Mouse (Mus musculus) liver, adult (tissue): ENCODE data around the gene Cracr2b.

Experiments used
- GATA4 ChIP-seq: IDR thresholded peaks from 2 replicates; pipeline ENCODE4 v1.6.1; 2014; ENCODE audit warnings: mild to moderate bottlenecking, low read length; ENCODE audit not compliant: insufficient replicate concordance

Gene Cracr2b

DNA sequence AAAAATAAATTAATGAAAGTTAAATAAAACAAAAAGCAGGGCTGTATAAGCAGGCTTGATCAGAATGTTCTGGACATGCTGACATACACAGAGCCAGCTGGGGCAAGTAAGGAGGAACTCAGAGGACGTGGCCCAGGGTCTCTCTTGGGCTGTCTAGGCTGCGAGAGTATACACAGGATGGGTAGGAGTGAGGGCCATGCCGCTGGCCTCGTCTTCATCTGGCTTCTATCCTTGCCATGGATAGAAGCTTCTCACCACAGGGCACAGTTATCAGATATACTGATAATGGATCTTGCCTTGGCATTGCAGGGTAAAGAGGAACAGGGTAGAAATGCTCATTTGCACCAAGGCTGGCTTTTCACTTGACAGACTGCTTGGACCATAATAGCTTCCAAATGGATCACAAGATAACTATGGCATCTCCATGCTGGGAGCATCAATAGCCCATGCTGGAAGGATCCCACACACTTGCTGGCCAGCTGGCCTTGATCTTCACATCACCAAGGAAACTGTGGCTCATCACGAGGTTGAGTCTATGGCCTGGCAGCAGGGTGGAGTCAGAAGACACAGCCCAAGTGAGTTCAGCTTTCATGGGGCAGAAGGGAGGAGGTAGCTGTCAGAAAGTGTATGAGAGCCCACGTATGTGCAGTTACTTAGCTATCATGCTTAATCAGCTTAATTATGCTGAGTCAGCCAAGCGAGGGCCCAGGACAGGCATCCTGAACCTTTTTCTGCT lies 41.1 kb downstream of the Cracr2b start:
- TF ChIP-seq GATA4 = no peak

GRCm38 (mm10) chr7:141502556-141502905 lies 41.6 kb downstream of the Cracr2b start:
- no peak for TF ChIP-seq GATA4

DNA sequence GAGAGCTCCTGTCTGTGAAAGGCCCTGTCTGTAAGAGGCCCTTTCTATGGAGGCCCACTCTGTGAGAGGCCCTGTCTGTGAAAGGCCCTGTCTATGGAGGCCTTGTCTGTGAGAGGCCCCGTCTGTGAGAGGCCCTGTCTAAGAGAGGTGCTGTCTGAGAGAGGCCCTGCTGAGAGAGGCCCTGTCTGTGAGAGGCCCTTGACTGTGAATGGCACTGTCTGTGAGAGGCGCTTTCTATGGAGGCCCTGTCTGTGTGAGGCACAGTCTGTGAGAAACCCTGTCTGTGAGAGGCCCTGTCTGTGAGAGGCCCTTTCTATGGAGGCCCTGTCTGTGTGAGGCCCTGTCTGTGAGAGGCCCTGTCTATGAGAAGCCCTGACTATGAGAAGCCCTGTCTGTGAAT lies 45.4 kb downstream of the Cracr2b start:
- TF ChIP-seq GATA4 = no peak

DNA sequence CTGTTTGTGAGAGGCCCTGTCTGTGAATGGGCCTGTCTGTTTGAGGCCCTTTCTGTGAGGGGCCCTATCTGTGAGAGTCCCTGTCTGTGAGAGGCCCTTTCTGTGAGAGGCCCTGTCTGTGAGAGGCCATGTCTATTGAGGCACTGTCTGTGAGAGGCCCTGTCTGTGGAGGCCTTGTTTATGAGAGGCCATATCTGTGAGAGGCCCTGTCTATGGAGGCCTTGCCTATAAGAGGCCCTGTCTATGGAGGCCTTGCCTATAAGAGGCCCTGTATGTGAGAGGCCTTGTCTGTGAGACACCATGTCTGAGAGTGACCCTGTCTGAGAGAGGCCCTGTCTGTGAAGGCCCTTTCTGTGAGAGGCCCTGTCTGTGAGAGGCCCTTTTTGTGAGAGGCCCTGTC lies 47.3 kb downstream of the Cracr2b start:
- no peak for TF ChIP-seq GATA4

GRCm38 (mm10) chr7:141510196-141510595 lies 49.3 kb downstream of the Cracr2b start:
- TF ChIP-seq GATA4 = no peak

DNA sequence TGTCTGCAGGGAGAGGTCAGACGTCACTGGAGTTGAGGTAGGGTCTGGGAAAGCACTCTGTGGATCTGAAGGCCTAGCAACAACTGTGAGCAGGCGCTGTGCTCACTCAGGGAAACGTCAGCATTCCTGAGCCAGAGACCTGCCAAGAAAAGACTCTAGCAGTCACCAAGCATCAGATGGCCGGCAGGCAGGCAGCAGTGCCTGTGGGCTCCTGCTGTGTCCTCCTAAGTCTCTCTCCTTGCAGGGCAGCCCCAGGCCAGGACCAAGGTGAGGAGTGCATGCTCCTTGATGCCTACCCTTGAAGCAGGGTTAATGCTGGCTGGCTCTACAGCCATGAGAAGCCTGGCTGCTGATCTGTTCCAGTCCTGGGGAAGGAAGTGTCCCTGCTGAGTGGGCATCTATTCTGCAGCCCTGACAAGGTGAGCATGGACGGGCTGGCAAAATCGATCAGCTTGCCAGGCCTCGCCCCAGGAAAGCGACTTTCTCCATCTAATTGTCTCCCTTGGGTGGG lies 49.8 kb downstream of the Cracr2b start:
- no peak for TF ChIP-seq GATA4
